Mouse (Mus musculus): ENCODE results near the gene Rrp15. TPM values are rescaled to one million over a fixed set of nuclear protein-coding genes. Genes with fewer than 3 reads are reported as not detected.

Rrp15 gene
- total and polyA plus RNA-seq, 3 experiments, result 130 to 142 TPM; not detected in 1

- Histone ChIP-seq H3K27ac (ENCODE audit: control insufficient read depth, low read depth, low read length) (no peak overlapping the region), H3K4me1 (ENCODE audit: control insufficient read depth in 1 of 2, insufficient read depth in 2 of 2, low read length in 2 of 2) (no peaks in the 10 kb centered on the region), H3K79me2 (ENCODE audit: control insufficient read depth, insufficient read depth, low read length, poor library complexity) (no peaks in the 10 kb centered on the region), H3K9ac (ENCODE audit: control insufficient read depth, low read depth, low read length, poor library complexity, severe bottlenecking) (no peak overlapping the region), H3K4me3 (ENCODE audit: control insufficient read depth in 1 of 2, insufficient read depth in 1 of 2, low read depth in 2 of 2, low read length in 2 of 2) (no peak overlapping the region), H3K27me3 (ENCODE audit: control insufficient read depth in 1 of 2, insufficient read depth in 2 of 2, low read length in 2 of 2) (no peaks in the 10 kb centered on the region), H3K9me3 (replicated peaks; ENCODE audit: insufficient read depth, low read length) (no peaks in the 10 kb centered on the region), H3K36me3 (ENCODE audit: control insufficient read depth in 1 of 2, insufficient read depth in 2 of 2, low read length in 2 of 2) (peaks cover 0 to 2% of the 10 kb centered on the region in 2 experiments; a peak in 2 of 4 replicates)
- TF ChIP-seq UBTF (IDR thresholded peaks at IDR 0.05; ENCODE audit: borderline replicate concordance, insufficient read depth, low read depth, low read length) (no peak), SIN3A (IDR thresholded peaks at IDR 0.05; ENCODE audit: low read length) (no peak)
- DNase-seq (ENCODE audit: low read depth, low spot score), result no peak
These were observed 33.9 kb downstream of the Rrp15 start for GRCm38 (mm10) chr1:186714980-186715896.

DNA sequence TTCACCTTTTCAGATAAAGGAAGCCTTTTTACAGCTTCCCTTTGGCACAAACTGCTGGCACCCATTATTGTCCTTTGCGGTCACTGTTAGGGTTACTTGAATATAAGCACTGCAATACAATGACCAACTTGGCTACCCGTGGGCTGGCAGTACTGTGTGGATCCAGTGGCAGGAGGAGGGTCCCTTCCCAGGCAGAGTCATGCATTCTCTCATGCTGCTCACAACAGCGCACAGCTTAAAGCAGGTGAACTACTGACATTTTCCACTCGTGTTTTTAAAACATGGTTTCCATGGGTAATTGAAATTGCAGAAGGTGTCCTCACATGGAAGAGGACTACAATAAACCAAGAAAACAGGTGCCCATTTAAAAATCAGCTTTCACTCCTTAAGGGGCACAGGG is 34.9 kb downstream of the Rrp15 start:
- TF ChIP-seq ELF1 (IDR thresholded peaks at IDR 0.05; ENCODE audit: low read depth, low read length) (no peak), GABPA (IDR thresholded peaks at IDR 0.05; ENCODE audit: low read depth, low read length) (no peak), HCFC1 (IDR thresholded peaks at IDR 0.05; ENCODE audit: low read depth, low read length) (no peak), MEF2A (IDR thresholded peaks at IDR 0.05; ENCODE audit: extremely low read depth, insufficient replicate concordance, low read depth, low read length, poor library complexity, severe bottlenecking) (no peak), JUND (IDR thresholded peaks at IDR 0.05; ENCODE audit: low read depth, low read length) (no peak), GATA1 (IDR thresholded peaks at IDR 0.05; ENCODE audit: low read depth, low read length) (no peak), SIN3A (IDR thresholded peaks at IDR 0.05; ENCODE audit: low read length) (no peak)
- no peaks in the 10 kb centered on the region for H3K27me3 ChIP-seq (ENCODE audit: control insufficient read depth in 1 of 2, insufficient read depth in 2 of 2, low read length in 2 of 2)
- H3K4me1 ChIP-seq (ENCODE audit: control insufficient read depth in 1 of 2, insufficient read depth in 2 of 2, low read length in 2 of 2), result no peaks in the 10 kb centered on the region
- no peaks in the 10 kb centered on the region for H3K79me2 ChIP-seq (ENCODE audit: control insufficient read depth, insufficient read depth, low read length, poor library complexity)
- no peaks in the 10 kb centered on the region for H3K9me3 ChIP-seq (replicated peaks; ENCODE audit: insufficient read depth, low read length)
- no peak overlapping the region for H3K9ac ChIP-seq (ENCODE audit: control insufficient read depth, low read depth, low read length, poor library complexity, severe bottlenecking)
- no peaks in the 10 kb centered on the region; a peak in 1 of 4 replicates for H3K36me3 ChIP-seq (ENCODE audit: control insufficient read depth in 1 of 2, insufficient read depth in 2 of 2, low read length in 2 of 2)
- H3K4me3 ChIP-seq (ENCODE audit: control insufficient read depth in 1 of 2, insufficient read depth in 1 of 2, low read depth in 2 of 2, low read length in 2 of 2), result no peak overlapping the region
- H3K27ac ChIP-seq (ENCODE audit: control insufficient read depth, low read depth, low read length), result no peak overlapping the region
- DNase-seq (ENCODE audit: low read depth, low spot score), result no peak

- no peaks in the 10 kb centered on the region for H3K9me3 ChIP-seq (replicated peaks; ENCODE audit: insufficient read depth, low read length)
- TF ChIP-seq ZC3H11A (IDR thresholded peaks at IDR 0.05; ENCODE audit: low read depth, low read length) (peak; percentile 6; the same call in 1 of the 2 replicates), CTCF (IDR thresholded peaks at IDR 0.05 in 2 of 3, conservative IDR thresholded peaks at IDR 0.05 in 1 of 3; ENCODE audit: control insufficient read depth in 1 of 3, insufficient read depth in 1 of 3, low read depth in 2 of 3, low read length in 3 of 3, poor library complexity in 1 of 3, severe bottlenecking in 1 of 3) (peak in 2 of 3 experiments; percentile 69 to 73; a peak in 4 of 6 replicates), ELF1 (IDR thresholded peaks at IDR 0.05; ENCODE audit: low read depth, low read length) (no peak), GABPA (IDR thresholded peaks at IDR 0.05; ENCODE audit: low read depth, low read length) (no peak), CHD1 (IDR thresholded peaks at IDR 0.05; ENCODE audit: low read depth, low read length) (no peak), RCOR1 (IDR thresholded peaks at IDR 0.05; ENCODE audit: low read depth, low read length) (no peak), RAD21 (IDR thresholded peaks at IDR 0.05; ENCODE audit: low read depth, low read length) (peak; percentile 61), POLR2A (IDR thresholded peaks at IDR 0.05; ENCODE audit: control insufficient read depth in 1 of 2, insufficient read depth in 1 of 2, low read depth in 1 of 2, low read length in 2 of 2, poor library complexity in 1 of 2) (no peak), UBTF (IDR thresholded peaks at IDR 0.05; ENCODE audit: borderline replicate concordance, insufficient read depth, low read depth, low read length) (no peak), MAX (IDR thresholded peaks at IDR 0.05; ENCODE audit: low read length) (no peak), POLR2AphosphoS5 (IDR thresholded peaks at IDR 0.05; ENCODE audit: borderline replicate concordance, low read depth, low read length) (no peak), HCFC1 (IDR thresholded peaks at IDR 0.05; ENCODE audit: low read depth, low read length) (no peak), SMC3 (IDR thresholded peaks at IDR 0.05; ENCODE audit: low read depth, low read length) (peak; percentile 84), MXI1 (IDR thresholded peaks at IDR 0.05; ENCODE audit: low read depth, low read length) (no peak), ETS1 (IDR thresholded peaks at IDR 0.05; ENCODE audit: low read depth, low read length) (no peak), NRF1 (IDR thresholded peaks at IDR 0.05; ENCODE audit: insufficient read depth, low read depth, low read length, poor library complexity, severe bottlenecking) (no peak), MAZ (IDR thresholded peaks at IDR 0.05; ENCODE audit: low read depth, low read length) (no peak)
- no peak overlapping the region for H3K9ac ChIP-seq (ENCODE audit: control insufficient read depth, low read depth, low read length, poor library complexity, severe bottlenecking)
- H3K4me1 ChIP-seq (ENCODE audit: control insufficient read depth in 1 of 2, insufficient read depth in 2 of 2, low read length in 2 of 2), result no peaks in the 10 kb centered on the region
- H3K79me2 ChIP-seq (ENCODE audit: control insufficient read depth, insufficient read depth, low read length, poor library complexity), result no peaks in the 10 kb centered on the region
- no peak overlapping the region for H3K27ac ChIP-seq (ENCODE audit: control insufficient read depth, low read depth, low read length)
- no peaks in the 10 kb centered on the region for H3K36me3 ChIP-seq (ENCODE audit: control insufficient read depth in 1 of 2, insufficient read depth in 2 of 2, low read length in 2 of 2)
- no peaks in the 10 kb centered on the region for H3K27me3 ChIP-seq (ENCODE audit: control insufficient read depth in 1 of 2, insufficient read depth in 2 of 2, low read length in 2 of 2)
- H3K4me3 ChIP-seq (ENCODE audit: control insufficient read depth in 1 of 2, insufficient read depth in 1 of 2, low read depth in 2 of 2, low read length in 2 of 2), result no peak overlapping the region
- peak; percentile 58 for DNase-seq (ENCODE audit: low read depth, low spot score)
These were observed 36.2 kb downstream of the Rrp15 start for GRCm38 (mm10) chr1:186712802-186713471.
